Mouse (Mus musculus) embryo, embryonic 9.5 days (tissue): ENCODE data around the gene Hspa8.
A peak's percentile ranks its signal among the peaks of the same experiment; 100 is the strongest.

Experiments used
- DNase-seq: peaks from one replicate; pipeline ENCODE4 v3.0.0-alpha.2; 2017; ENCODE audit errors: extremely low spot score

Hspa8 gene

DNA sequence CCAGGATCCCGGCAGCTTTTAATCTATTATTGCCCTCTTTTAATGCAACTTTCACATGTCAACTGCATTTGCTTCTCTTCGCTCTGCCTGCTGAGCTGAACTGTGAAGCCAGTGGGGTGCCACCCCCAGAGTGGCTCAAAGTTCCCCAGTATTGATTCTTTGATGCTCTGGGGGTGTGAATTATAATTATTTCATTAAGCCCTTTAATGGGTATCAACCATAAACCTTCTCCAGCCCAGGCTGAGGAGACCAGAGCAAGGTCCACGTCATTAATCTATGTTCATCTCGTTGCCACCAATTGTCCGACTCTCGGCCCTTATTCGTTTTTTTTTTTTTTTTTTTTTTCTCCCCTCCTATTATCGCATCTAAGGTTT is 8.1 kb downstream of the Hspa8 start:
- DNase-seq = no peak

DNA sequence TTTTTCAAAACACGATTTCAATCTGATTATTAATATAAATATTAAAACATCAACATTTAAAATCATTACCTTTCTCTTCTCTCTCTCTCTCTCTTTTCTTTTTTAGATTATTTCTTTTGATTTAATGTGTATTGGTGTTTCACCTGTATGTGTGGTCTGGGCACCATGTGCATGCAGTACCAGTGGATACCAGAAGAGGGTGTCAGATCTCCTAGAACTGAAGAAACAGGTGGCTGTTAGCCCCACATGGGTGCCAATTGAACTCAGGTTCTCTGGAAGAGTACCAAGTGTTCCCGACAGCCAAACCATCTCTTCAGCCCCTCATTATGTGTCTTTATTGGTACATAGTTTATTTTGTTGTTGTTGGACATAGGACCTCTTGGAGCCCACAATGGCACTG is 11.1 kb downstream of the Hspa8 start:
- no peak for DNase-seq

DNA sequence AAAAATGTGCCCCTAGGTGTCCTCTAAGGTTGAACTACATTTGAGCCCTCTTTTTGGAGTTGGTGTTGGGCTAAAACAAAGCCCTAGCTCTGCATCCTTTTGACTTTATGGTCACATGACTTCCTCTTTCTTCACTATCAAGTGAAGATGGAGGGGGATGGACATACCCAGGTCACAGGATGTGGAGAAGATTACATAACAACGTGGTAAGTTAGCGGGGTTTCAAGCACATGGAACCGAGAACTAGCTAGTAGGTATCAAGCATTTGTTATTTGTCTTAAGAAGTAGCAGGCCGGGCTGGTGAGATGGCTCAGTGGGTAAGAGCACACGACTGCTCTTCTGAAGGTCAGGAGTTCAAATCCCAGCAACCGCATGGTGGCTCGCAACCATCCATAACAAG is 13.3 kb downstream of the Hspa8 start:
- DNase-seq = no peak

DNA sequence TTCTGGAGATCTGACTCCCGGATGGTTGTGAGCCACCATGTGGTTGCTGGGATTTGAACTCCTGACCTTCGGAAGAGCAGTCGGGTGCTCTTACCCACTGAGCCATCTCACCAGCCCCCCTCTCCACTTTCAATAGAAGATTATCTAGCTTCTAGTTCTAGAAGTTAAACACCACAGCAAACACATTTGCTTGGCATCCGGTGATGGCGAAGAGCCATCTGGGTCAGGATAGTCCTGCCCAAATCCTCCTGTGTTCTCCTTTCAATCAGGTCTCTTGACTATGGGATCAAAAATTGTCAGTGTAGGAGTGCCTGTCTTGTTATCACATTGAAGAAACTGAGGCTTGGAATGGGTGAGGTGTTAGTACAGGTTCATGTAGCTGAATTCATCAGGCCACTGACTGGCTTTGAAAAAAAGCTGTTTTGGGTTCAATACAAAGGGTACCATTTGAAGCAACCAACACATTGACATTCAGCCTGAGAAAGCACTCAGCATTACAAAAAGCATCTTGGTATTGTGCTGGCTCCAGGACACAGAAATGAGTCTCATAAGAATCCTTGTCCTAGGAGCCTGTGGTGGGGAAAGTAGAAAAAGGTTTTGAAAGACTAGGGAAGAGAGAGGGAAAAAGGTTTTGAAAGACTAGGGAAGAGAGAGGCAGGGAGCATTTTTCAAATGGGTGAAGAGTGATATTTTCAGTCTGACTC is 16.7 kb downstream of the Hspa8 start:
- no peak for DNase-seq

DNA sequence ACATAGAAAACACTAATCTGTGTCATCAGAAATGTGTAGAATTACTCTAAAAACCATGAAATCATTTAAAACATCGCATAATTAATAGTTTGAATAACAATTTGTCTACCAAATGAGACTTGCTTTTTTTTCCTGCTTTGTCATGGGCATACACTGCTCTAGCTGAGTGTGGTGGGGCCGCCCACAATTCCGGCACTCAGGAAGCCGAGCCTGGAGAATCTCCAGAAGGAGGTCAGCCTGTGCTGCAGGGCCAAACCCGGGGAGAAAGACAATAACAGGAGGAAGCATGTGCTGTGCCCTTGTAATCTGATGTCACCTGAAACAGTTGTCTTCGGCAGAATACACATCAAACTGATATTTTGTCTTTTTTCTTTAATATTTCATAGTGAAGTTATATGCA is 24.8 kb downstream of the Hspa8 start:
- no peak for DNase-seq

DNA sequence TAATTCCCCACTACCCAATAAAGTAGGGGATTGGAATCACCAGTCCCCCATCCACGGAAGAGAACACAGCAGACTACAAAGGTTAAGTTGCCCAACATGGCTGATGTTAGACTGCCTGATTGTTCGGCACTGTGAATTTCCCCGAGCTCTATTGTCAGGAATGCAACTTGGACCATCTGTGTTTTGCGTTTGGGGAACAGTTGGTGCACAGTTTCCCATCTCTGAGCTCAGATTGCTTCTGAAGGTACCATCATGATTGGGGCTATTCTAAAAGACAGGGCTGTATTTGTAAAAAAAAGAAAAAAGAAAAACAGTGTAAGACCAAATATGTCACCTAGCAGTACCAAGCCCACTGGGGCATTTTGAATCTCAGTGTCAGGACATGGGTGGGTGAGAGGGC is 26.6 kb downstream of the Hspa8 start:
- no peak for DNase-seq

DNA sequence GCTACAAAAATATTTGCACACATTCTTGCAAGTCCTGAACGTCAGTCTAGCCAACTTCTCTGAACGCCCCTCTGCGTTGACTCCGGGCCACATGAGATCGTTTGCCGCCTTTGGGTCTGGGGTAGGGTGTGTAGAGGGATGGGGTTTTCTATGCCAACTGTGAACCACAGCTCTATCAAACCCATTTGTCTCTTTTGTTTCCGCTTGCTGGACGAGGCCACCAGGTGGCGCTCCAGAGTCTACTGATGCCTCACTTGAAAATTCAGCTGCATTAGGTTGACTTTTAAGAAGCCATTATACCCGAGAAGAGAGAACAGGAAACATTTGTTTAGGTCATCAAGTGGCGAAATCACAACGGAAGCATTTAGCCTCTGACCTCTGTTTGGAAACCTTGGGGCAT is 33.8 kb downstream of the Hspa8 start:
- DNase-seq = peak; percentile 82

DNA sequence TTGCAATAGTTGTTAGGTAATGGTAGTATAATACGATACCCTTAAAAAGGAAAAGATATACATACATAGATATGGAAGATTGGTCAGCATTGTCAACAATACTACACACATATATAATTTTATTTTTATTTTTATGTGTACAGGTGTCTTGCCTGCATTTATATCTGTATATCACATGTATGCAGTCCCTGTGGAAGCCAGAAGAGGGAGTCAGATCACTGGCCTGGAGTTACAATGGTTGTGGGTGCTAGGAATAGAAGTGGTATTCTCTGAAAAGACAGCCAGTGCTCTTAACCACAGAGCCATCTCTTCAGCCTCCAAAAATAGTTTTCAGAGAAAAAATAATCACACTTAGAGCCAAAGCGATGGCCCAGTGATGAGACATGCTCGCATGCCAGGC is 35.9 kb downstream of the Hspa8 start:
- no peak for DNase-seq

DNA sequence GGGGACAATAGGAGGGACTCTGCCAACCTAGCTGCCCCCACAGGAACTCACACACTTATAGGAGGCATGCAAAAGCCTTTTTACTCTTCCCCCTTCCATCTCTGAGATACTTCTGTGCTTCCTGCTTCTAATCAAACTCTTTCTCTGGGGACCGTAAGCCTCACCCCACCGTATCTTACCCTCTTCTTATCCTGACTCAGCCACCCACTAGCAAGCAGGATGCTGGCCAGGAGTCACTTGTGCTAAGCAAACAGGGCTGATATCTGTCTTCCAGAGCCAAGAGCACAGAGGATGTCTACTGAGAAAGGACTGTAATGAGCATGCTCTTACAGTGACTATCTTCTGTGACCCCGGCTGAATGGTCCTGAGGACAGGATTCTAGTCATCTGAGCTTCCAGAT is 38.9 kb downstream of the Hspa8 start:
- DNase-seq = no peak

DNA sequence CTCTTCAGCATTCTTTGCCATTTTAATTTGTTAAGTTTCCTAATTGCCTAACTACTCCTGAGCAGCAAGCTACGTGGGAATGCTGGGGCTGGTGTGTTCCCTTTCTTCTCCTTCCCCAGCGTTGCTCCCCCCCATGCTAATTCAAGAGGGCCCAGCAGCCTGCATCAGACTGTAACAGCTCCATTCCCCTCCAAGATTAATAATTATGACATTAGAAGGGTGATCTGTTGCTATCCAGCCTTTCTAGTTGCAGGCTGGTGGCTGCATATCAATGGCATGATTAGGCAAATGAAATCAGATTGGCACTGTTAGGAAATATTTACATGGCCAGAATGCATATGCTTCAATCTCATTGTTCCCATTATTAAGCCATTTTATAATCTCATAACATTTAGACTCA is 50.7 kb downstream of the Hspa8 start:
- DNase-seq = no peak

DNA sequence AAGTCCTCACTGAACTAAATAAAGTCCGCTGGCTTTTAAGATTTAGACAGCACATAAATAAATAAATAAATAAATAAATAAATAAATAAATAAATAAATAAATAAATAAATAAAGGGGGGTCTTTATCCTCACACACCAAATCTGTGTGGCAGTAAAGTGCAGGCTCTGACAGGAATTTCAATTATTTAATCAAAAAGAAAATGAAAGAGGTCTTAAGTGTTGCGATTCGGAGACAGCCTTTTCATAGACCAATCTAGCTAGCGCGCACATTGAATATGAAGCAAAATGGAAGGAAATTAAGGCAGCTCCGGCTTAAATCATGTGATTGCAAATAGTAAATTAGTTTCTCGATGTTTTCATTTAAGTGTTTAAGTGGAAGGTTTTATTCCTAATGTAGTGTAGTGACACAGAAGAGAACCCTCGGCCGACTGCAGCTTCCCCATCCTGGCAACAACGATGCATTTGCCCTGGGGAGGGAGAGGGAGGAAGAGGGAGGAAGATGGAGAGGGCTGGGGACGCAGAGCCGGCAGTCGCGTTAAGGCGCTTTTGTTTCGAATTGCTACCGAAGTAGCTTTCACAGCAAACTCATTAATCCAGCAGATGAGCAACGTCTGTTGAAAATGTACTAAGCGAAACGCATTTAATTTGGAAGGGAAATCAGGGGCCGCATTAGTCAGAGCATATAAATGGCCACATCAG is 57.8 kb downstream of the Hspa8 start:
- no peak for DNase-seq

DNA sequence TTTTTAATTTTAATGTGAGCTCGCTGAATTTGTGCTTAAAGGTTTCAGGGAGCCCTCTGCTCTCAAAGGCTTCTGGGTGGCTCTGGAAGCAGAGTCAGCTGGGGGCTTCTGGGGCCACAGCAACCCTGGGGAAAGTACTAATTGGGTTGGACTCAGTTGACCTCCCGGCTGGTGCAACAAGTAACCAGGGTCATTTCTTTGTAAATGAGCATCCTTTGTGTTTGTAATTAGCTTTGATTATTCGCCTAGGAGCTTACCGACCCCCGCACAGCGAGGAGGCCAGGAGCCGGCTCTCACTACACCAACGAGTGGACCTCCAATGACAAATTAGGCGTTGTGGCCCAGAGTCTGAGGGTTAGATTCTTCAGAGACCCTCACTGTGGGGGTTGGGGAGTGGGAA is 58.4 kb downstream of the Hspa8 start:
- DNase-seq = no peak
